Mouse (Mus musculus): ENCODE measurements around the gene Upf1.

Upf1 gene

GRCm38 (mm10) chr8:70359411-70359810 is 6.3 kb upstream of the Upf1 start:
- no peak for DNase-seq (ENCODE audit: low spot score)

- DNase-seq (ENCODE audit: low spot score) = no peak
These were observed 3.0 kb upstream of the Upf1 start for GRCm38 (mm10) chr8:70356111-70356510.

GRCm38 (mm10) chr8:70354004-70354403 is 926 bp upstream of the Upf1 start:
- no peak for DNase-seq (ENCODE audit: low spot score)

GRCm38 (mm10) chr8:70352657-70353151 is 374 bp downstream of the Upf1 start:
- no peak for DNase-seq (ENCODE audit: low spot score)

- no peak for DNase-seq (ENCODE audit: low spot score)
These were observed 1.1 kb downstream of the Upf1 start for GRCm38 (mm10) chr8:70352000-70352384.

- DNase-seq (ENCODE audit: low spot score) = no peak
These were observed 1.8 kb downstream of the Upf1 start for GRCm38 (mm10) chr8:70351035-70351999.

- no peak for DNase-seq (ENCODE audit: low spot score)
These were observed 5.1 kb downstream of the Upf1 start for GRCm38 (mm10) chr8:70347860-70348420.

GRCm38 (mm10) chr8:70347443-70347842 is 5.6 kb downstream of the Upf1 start:
- no peak for DNase-seq (ENCODE audit: low spot score)

- no peak for DNase-seq (ENCODE audit: low spot score)
These were observed 8.8 kb downstream of the Upf1 start for GRCm38 (mm10) chr8:70344279-70344678.

- DNase-seq (ENCODE audit: low spot score) = peak; percentile 62
These were observed 9.4 kb downstream of the Upf1 start for GRCm38 (mm10) chr8:70343696-70344095.

- DNase-seq (ENCODE audit: low spot score) = no peak
These were observed 10.0 kb downstream of the Upf1 start for GRCm38 (mm10) chr8:70343076-70343475.

GRCm38 (mm10) chr8:70342007-70342406 is 11.1 kb downstream of the Upf1 start:
- no peak for DNase-seq (ENCODE audit: low spot score)

- peak; percentile 50 for DNase-seq (ENCODE audit: low spot score)
These were observed 12.4 kb downstream of the Upf1 start for GRCm38 (mm10) chr8:70340659-70341058.

GRCm38 (mm10) chr8:70338931-70339330 is 14.1 kb downstream of the Upf1 start:
- DNase-seq (ENCODE audit: low spot score) = no peak

GRCm38 (mm10) chr8:70332878-70333202 is 20.2 kb downstream of the Upf1 start:
- no peak for DNase-seq (ENCODE audit: low spot score)

GRCm38 (mm10) chr8:70332070-70332877 is 20.8 kb downstream of the Upf1 start:
- DNase-seq (ENCODE audit: low spot score) = peak; percentile 72

GRCm38 (mm10) chr8:70331526-70331925 is 21.6 kb downstream of the Upf1 start:
- no peak for DNase-seq (ENCODE audit: low spot score)

GRCm38 (mm10) chr8:70330741-70331364 is 22.2 kb downstream of the Upf1 start:
- DNase-seq (ENCODE audit: low spot score) = peak; percentile 71

GRCm38 (mm10) chr8:70329835-70330740 is 23.0 kb downstream of the Upf1 start:
- DNase-seq (ENCODE audit: low spot score) = peak; percentile 28

- peak; percentile 36 for DNase-seq (ENCODE audit: low spot score)
These were observed 23.8 kb downstream of the Upf1 start, which contains the start of gene Gdf1 for GRCm38 (mm10) chr8:70329124-70329834. TSS of gene Gdf1 (plus strand) at chr8:70329817.
